Mouse (Mus musculus) c-Kit-positive CD71-positive TER-119-positive erythroid progenitor cells, embryonic 14.5 days (primary cell): ENCODE data around the gene Hoxb6.

Source experiments
- DNase-seq: peaks from one replicate; pipeline ENCODE4 v3.0.0-alpha.2; 2013; ENCODE audit warnings: low spot score

The Hoxb6 gene

DNA sequence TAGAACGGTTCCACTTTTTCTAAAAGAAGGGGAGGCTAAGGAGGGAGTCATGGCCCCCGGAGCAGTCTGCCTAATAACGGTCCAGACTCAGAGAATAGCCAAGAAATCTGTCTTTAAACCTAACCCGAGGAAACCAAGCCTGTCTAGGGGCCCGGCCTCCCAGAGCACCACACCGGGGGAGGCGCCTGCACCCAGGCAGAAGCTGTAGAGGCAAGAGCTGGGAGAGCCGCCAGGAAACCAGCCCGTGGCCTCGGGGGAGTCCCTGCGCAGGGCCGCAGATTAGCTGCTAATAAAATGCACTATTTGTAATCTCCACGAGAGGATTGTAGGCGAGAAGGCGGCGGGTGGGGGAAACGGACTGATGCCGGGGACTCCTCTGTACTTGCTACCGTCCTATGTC, 22.4 kb upstream of the Hoxb6 start:
- no peak for DNase-seq

DNA sequence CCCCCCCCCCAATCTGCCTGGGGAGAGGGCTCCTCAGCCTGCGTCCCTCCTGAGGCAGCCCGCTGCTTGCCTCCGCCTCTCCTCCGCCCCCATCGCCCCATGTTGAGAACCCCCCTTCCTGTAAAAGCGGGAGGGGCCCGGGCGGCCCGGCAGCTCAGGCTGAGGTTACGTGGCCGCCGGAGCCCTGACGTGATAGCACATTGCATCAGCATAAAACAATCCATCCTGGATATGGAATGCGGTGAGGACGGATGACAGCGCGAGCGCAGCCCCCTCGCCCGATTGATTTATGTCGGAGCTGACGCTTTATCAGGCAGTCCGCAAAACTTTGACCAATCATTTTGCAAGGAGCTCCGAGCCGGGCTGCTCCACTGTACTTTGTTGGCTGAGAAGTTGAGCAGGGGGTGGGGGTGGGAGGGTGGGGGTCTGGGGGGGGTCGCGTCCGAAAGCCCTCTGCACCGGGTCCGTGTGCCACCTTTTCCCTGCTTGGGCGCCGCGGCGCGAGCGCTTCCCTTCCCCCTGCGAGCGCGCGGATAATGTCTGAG, 21.2 kb upstream of the Hoxb6 start, which contains the start of gene Hoxb9:
Gene Hoxb9 (plus strand): TSS at position 462 of the 545 bp plus-strand sequence.
- no peak for DNase-seq

DNA sequence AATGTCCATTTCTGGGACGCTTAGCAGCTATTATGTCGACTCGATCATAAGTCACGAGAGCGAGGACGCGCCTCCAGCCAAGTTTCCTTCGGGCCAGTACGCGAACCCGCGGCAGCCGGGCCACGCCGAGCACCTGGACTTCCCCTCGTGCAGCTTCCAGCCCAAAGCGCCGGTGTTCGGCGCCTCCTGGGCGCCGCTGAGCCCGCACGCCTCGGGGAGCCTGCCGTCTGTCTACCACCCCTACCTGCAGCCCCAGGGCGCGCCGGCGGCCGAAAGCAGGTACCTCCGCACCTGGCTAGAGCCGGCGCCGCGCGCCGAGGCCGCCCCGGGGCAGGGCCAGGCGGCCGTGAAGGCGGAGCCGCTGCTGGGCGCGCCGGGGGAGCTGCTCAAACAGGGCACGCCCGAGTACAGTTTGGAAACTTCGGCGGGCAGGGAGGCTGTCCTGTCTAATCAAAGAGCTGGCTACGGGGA, 20.7 kb upstream of the Hoxb6 start:
- no peak for DNase-seq

DNA sequence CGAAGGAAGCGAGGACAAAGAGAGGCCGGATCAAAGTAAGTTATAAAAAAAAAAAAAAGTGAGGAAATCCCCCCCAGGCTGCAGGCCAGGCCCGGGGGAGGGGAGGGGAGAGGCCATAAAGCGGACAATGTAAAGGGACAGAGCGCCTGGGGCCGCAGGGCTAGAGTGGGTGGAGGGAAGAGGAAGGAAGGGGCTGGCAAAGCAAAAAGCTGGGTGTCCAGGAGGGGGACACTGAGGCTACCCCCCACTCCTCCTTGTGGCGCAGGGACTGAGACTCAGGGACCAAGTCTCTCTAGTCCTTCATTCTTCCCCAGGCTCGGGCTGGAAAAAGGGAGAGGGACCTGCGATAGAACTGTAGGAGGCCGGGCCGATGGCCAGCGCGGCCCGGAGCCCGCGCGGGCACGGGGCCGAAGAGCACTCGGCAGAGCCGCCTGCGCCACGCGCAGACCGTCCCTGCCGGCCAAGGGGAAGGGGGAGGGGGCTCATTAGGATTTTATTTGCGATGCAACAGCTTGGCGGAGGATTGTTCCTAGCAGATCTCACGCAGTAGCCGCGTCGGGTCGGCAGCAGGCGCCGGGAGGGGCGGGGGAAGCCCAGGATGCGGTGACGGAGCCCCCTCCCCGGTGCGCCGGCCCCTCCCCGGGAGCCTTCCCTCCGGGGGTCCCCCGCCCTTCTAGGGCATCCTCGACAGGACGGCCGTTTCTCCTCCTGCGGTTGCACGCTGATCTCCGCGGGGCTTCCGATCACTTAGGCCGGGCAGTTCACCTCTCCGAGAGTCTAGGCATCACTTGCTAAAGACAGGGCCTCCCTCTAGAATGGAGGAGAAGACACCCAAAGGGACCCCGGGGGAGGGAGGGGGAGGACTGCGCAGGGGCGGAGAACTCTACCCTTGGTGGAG, 20.0 kb upstream of the Hoxb6 start:
- DNase-seq, result no peak

DNA sequence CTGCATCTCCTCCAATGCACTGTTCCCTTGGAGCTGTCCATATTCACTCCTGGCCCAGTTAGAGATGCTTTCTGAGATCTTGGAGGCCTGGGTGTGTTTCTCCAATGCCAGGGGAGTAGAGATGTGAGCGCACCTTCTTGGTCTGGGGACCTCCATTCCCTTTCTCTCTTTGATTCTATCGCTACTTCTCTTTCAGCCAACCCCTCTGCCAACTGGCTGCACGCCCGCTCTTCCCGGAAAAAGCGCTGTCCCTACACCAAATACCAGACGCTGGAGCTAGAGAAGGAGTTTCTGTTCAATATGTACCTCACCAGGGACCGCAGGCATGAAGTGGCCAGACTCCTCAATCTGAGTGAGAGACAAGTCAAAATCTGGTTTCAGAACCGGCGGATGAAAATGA, 17.8 kb upstream of the Hoxb6 start:
- no peak for DNase-seq

DNA sequence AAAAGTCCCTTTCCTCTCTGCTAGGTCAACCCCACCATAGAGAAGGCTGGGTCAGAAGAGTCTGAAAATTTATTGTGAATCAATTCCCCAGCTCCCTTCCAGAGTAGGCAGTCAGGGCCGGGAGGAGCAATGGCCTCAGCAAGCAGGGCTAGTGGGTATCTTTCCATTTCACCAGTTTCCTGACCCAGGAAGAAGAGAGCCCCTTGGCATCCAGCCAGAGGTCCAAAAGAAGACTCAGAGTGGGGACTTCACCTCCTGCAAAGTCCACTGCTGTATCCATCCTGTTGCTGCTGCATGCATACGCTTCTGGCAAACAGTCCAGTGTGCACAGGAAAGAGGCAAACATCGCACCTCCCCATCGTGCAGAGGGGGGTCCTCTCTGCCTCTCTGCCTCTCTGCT, 16.4 kb upstream of the Hoxb6 start:
- DNase-seq, result no peak

DNA sequence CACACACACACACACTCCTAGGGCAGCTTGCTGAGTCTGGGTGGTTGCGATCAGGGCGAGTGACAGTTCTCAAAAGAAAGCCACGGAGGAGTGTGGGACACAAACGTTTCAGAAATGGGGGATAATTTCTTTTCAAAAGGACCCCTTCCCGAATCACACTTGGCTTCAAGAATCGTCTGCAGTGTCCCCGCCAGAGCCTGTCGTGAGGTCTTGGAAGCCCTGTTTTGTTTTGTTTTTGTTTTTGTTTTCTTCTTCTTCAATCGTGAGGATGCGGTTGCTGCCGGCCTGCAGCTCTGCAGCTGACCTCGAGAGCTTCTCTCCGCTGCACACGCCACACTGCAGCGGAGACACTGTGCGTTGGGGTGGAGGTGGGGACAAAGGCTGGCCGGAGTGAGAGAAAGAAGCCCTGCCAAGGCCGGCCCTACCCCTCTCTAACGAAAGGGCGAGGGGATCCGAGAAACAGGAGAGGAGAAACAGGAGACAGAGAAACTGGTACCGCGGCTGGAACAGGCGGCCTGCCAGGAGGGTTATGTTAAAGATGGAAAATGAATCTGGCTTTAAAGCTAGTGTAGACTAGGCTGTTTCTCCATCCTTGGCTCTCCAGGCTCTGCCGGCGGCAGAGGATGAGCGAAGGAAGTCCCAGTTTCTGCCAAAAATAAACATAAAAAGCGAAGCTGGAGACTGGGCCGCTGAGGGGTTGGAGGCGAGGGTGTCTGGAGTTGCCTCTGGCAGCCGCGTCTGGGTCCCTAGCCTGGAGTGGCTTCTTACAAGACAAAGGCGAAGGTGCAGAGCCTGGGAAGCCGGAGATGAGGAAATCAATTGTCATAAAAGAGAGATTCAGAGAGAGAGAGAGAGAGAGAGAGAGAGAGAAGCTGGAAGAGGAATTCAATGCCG, 14.9 kb upstream of the Hoxb6 start:
- DNase-seq, result no peak

DNA sequence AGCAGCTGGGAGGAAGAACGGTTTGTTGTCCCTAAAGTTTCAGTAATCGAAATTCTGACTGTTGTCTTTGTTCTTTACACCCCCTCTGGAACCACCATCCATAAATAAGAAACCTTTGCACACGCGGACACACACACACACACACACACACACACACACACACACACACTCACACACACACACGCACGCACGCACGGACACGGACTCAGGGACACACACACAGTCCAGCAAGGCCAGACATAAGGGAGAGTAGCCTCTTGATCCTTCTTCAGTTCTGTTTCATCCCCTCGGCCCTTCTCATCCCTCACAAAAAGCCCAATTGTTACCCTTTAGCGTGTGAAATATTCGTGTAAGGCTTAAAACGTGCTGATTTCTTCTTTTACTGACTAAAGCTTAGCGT, 14.0 kb upstream of the Hoxb6 start:
- DNase-seq, result no peak

DNA sequence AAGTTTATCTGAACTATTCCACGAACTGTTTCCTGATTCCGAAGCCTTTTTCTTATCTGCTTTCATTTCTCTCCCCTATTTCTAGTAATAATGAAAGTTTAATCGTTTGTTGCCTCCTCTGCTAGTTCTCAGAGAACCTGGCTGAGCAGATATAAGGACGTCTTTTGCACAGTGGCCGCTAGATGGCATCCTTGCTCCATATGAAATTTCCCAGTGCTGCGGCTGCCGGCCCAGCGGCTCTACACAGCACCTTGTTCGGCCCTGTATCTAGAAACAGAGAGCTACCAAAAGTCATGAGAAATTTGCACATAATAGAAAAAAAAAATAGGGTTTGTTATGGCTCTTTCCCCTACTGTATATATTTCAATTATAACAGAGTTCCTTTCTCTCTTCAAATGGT, 13.5 kb upstream of the Hoxb6 start:
- DNase-seq, result peak; percentile 51

DNA sequence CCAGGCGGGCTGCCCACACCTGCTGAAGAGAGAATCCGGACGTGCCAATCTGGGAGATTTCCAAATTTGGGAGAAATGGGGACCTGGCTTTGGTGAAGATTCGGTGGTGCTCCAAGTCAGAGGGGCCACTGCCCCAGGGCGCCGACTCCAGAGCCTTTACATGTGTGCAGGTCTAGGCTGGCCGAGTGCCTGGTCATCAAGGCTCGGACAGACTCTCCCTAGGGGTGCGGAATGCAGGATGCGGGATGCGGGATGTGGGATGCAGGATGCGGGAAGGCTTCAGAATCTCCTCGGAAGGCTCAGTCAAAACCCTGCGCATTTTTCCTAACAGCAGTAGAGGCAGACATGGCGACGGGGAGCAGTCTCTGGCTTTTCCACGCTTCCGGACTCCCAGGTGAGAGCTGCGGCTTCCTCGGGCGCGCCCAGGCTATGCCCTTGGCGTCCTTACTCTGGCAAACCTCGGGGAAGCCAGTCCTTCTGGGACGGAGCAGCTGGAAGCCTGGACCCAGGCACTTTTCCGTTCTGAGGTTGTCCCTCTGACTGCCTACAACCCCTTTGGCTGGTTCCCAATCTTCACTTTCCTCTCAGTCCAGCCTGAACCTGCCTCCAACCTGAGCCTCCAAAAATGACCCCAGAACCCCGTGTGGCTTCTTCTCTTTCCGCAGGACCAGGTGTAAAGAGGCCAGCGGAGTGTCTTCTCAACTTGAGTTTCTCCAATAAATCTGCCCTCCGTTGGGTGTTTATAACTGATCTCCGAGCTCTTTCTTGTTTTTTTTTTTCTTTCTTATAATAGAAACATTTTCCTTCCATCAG, 12.6 kb upstream of the Hoxb6 start:
- no peak for DNase-seq

DNA sequence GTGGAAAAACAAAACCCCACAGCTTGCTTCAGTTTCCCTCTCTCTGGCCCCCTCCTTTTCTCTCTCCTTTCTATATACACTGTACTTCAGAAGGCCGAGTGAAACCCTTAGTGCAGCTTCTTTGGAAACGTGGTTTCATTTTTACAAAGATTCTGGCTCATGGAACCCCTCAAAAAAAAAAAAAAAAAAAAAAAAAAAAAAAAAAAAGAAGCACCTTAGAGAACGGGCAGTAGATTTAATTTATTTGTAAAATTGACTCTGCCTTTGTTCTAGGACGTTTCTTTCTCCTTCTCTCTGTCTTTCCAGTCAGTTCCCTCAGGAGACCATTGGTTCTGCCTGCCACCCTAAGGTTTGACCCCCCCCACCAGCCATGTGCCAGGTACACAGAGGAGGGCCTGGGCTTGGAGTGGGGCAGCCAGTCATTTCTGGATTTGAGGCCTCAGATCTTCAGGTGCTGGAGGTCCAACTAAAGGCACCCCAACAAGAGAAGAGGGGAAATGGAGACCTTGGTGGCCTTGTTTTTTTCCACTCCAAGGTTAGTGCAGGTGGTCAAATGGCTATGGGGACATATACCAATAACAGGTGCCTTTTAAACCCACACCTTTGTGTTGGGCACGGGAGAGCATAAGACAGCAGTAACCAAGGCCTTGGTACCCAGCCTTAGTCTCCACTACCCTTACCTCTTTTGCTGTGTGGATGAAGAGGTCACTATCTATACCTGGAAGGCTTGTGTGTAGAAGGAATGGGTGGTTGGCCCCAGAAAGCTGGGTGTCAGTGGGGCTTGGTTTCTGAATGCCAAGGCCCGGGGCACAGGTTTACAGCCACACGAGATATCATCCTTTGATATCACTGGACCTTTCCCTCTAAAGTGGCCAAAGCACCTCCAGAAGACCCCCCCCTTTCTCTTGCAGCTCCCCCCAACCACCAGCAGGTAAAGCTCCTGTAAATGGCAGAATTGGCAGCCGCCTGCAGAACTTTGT, 11.6 kb upstream of the Hoxb6 start:
- no peak for DNase-seq

DNA sequence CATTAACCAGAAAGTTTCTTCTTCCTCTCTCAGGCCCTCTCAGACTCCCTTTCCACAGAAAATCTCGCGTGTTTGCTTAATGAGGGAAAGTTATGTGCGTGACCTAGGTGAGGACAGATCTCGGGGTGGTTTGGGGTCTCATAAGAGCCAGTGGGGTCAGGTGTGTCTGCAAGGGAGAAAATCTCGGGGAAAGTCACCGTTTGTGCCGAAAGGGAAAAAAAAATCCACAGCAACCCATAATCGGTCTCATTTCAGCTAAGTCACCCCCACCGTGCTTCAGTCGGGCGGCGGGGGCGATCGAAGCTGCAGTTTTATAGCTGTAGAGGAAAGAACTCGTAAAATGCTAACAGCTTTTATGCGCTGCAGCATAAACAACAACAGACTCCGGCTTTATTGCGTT, 10.9 kb upstream of the Hoxb6 start:
- no peak for DNase-seq

DNA sequence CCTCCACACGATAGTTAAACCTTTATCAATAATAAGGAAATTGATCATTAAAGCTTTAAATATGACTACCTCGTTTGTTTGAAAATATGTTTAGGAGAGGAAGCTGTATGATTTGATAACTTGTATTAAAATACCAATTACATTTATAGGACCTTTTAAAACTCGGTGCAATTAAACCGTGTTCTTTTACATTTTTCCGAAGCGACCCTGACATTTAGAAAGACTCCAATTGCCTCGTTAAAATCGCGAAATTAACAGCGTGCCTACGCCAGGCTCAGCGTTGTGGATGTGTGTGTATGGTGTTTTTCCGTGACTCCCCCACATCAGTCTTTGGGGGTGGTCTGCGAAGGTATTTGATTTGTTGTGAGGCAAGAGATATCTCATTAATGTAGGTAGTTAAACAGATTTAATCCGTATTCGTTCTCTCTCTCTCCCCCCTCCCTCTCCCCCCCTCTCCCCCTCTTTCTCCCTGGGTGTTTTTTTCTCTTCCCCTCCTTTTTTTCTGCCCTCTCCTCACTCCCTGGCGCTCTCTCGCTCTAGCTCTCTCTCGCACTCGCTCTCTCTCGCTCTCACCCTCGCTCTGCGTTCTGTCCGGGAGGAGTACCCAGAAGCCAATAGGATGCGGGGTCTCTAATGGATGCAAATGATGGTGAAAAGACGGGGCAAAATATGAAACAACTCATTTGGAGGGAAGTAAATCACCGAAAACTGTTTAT, 10.3 kb upstream of the Hoxb6 start, which contains the start of gene Hoxb8:
Gene Hoxb8 (plus strand): TSS at position 51 of the 716 bp plus-strand sequence.
- DNase-seq, result no peak

DNA sequence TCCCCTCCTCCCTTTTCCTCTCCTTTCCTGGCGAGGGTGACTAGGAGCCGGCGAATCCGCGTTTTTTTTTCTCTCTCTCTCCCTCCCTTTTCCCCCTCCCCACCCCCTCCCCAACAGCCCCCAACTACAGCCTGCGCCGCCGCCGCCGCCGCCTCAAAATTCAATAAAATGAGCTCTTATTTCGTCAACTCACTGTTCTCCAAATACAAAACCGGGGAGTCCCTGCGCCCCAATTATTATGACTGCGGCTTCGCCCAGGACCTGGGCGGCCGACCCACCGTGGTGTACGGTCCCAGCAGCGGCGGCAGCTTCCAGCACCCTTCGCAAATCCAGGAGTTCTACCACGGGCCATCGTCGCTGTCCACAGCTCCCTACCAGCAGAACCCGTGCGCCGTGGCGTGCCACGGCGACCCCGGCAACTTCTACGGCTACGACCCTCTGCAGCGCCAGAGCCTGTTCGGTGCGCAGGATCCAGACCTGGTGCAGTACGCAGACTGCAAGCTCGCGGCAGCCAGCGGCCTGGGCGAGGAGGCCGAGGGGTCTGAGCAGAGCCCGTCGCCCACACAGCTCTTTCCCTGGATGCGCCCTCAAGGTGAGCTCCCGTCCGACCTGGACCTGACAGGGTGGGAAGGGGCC, 9.4 kb upstream of the Hoxb6 start:
- DNase-seq, result no peak

DNA sequence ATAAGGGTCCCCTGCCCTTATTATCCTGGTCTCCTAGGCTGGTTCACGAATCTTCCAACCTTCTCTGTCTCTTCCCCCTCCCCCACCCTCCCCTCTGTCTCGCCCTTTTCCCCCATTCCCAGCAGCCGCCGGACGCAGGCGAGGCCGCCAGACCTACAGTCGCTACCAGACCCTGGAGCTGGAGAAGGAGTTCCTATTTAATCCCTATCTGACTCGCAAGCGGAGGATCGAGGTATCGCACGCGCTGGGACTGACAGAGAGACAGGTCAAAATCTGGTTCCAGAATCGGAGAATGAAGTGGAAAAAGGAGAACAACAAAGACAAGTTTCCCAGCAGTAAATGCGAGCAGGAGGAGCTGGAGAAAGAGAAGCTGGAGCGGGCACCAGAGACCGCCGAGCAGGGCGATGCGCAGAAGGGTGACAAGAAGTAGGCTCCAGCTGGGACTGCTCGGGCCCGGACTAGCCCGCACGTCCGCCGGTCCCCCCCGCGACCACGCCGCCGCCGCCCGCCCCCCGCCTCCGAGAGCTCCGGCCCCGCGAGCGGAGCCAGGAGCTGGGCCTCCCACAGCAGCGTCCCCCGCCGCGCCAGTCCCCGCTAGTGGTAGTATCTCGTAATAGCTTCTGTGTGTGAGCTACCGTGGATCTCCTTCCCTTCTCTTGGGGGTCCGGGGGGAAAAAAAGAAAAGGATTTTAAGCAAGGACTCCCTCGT, 8.1 kb upstream of the Hoxb6 start:
- no peak for DNase-seq

DNA sequence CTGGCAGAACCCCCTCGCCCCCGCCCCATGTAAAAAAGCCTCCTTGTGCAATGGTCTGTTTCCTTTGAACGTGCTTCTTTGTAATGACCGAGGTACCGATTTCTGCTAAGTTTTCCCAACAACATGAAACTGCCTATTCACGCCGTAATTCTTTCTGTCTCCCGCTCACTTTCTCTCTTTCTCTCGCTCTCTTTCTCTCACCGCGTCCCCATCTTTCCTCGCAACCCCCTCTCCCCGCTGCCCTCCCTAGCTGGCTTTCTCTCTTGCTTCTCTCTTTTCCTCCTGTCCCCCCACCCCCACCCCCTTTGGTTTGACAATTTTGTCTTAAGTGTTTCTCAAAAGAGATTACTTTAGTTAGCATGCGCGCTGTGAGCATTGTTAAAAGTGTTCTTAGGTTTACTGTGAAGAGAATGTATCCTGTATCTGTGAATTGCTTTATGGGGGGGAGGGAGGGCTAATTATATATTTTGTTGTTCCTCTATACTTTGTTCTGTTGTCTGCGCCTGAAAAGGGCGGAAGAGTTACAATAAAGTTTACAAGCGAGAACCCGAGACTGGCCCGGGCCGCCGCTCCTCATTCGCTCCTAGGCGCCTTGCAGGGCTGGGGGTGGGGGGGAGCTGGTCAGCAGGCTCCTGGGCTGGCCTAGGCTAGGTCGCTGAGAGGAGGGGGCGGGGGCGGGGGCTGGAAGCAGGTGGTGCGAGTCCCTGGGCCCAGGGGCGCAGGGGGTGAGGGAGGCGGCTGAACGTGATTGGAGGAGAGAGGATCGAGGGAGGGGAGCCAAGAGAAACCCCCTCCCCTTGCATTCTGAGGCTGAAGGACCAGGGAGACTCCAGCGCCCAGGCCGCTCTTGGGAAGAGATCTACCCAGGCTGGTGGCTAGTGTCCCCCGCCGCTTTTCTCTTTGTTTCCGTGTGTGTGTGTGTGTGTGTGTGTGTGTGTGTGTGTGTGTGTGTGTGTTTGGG, 7.2 kb upstream of the Hoxb6 start:
- DNase-seq, result no peak
